Mouse (Mus musculus) neural tube, embryonic 14.5 days (tissue): Measurements from ENCODE around the gene Tmem230. TPM values are rescaled to one million over a fixed set of nuclear protein-coding genes. Genes with fewer than 3 reads are reported as not detected.
"Not testable (repeated sequence)": the region's sequence is repeated elsewhere in the genome, so short reads cannot be mapped to it uniquely, and the experiment has no call there.

Source experiments
- ATAC-seq: fragments of 200-750 bp; cut with Nextera tagmentation; 2 replicates; pipeline ENCODE4 v1.8.0; 2017; ENCODE audit warnings: low read depth, mild to moderate bottlenecking, moderate TSS enrichment, moderate library complexity
- H3K27ac ChIP-seq: fragments of 300-500 bp; sonication (generic); 2 replicates; pipeline ENCODE4 v1.5.1; 2014; ENCODE audit warnings: low read depth, mild to moderate bottlenecking, control low read depth, low read length, moderate library complexity, mixed read lengths
- H3K27me3 ChIP-seq: fragments of 300-500 bp; sonication (generic); 2 replicates; pipeline ENCODE4 v1.6.1; 2014; ENCODE audit warnings: low read length; ENCODE audit not compliant: control insufficient read depth, insufficient read depth
- H3K36me3 ChIP-seq: fragments of 300-500 bp; sonication (generic); 2 replicates; pipeline ENCODE4 v1.6.1; 2014; ENCODE audit warnings: low read length, mixed read lengths; ENCODE audit not compliant: control insufficient read depth, insufficient read depth
- H3K4me1 ChIP-seq: fragments of 300-500 bp; sonication (generic); 2 replicates; pipeline ENCODE4 v1.6.1; 2014; ENCODE audit warnings: low read length; ENCODE audit not compliant: control insufficient read depth, insufficient read depth
- H3K4me2 ChIP-seq: fragments of 300-500 bp; sonication (generic); 2 replicates; pipeline ENCODE4 v1.6.1; 2014; ENCODE audit warnings: mild to moderate bottlenecking, low read depth, low read length, control low read depth
- H3K4me3 ChIP-seq: fragments of 300-500 bp; sonication (generic); 2 replicates; pipeline ENCODE4 v1.5.1; 2014; ENCODE audit warnings: low read depth, low read length, control low read depth, mixed read lengths
- H3K9ac ChIP-seq: fragments of 300-500 bp; sonication (generic); replicated peaks from 2 replicates; pipeline ENCODE4 v1.6.1; 2014; ENCODE audit warnings: low read depth, mild to moderate bottlenecking, control low read depth, low read length, mixed read lengths
- H3K9me3 ChIP-seq: fragments of 300-500 bp; sonication (generic); 2 replicates; pipeline ENCODE4 v1.6.1; 2016; ENCODE audit warnings: low read length; ENCODE audit not compliant: control insufficient read depth
- WGBS: fragments of 180-500 bp; shearing (Covaris S2); extraction: QIAGEN DNeasy Blood & Tissue Kit; methylation state at CpG from one replicate; pipeline ENCODE4 v1.1.7; 2014; 5-methylcytosine and 5-hydroxymethylcytosine counted together
- polyA plus RNA-seq: library from polyadenylated mRNA; unstranded; fragments of >200 nt; fragmentation: Nextera tagmentation; extraction: Ambion mirVana; gene quantifications from 2 replicates; pipeline ENCODE4 v1.2.1, GENCODE M21; 2014

Tmem230 gene
- 44.8 and 49.8 TPM in 2 replicates for polyA plus RNA-seq

- ATAC-seq, result peak; percentile 93
- Histone ChIP-seq H3K27ac (peak within 1 kb of the TSS; percentile 83), H3K36me3 (0 out of 2 replicates have a peak, but pooled peaks cover 12% of the 10 kb centered on the region), H3K27me3 (no peaks in the 10 kb centered on the region), H3K9ac (peak within 1 kb of the TSS; percentile 61), H3K4me1 (peaks cover 12% of the 10 kb centered on the region), H3K4me3 (peak within 1 kb of the TSS; percentile 58), H3K9me3 (no peaks in the 10 kb centered on the region), H3K4me2 (peak within 1 kb of the TSS; percentile 92)
- 5% methylated on average over 50 of the region's 50 CpGs for WGBS
These were observed at the start of gene Tmem230 for GRCm38 (mm10) chr2:132247539-132248313. Gene Tmem230 (minus strand): TSS chr2:132247807.

GRCm38 (mm10) chr2:132293694-132294450 lies 46.3 kb upstream of the Tmem230 start:
- Histone ChIP-seq H3K9ac (no peak overlapping the region), H3K27me3 (no peaks in the 10 kb centered on the region), H3K27ac (no peak overlapping the region), H3K4me1 (no peaks in the 10 kb centered on the region), H3K36me3 (peaks cover 20% of the 10 kb centered on the region), H3K4me2 (no peak overlapping the region), H3K4me3 (no peak overlapping the region), H3K9me3 (no peaks in the 10 kb centered on the region)
- no peak for ATAC-seq
- WGBS, result 95% methylated on average over 10 of the region's 10 CpGs

GRCm38 (mm10) chr2:132292083-132292482 lies 44.5 kb upstream of the Tmem230 start:
- Histone ChIP-seq H3K27me3 (no peaks in the 10 kb centered on the region), H3K4me2 (no peak overlapping the region), H3K27ac (no peak overlapping the region), H3K4me1 (no peaks in the 10 kb centered on the region), H3K9me3 (no peaks in the 10 kb centered on the region), H3K36me3 (peaks cover 5% of the 10 kb centered on the region; the same call in 1 of the 2 replicates), H3K9ac (no peak overlapping the region), H3K4me3 (no peak overlapping the region)
- no peak for ATAC-seq
- WGBS, result 34% methylated on average over 4 of the region's 4 CpGs

GRCm38 (mm10) chr2:132291265-132291664 lies 43.7 kb upstream of the Tmem230 start:
- H3K27me3 ChIP-seq, result no peaks in the 10 kb centered on the region
- no peak for ATAC-seq

GRCm38 (mm10) chr2:132290808-132291207 lies 43.2 kb upstream of the Tmem230 start:
- no peak for ATAC-seq
- Histone ChIP-seq H3K4me2 (no peak overlapping the region), H3K27me3 (no peaks in the 10 kb centered on the region), H3K4me1 (no peaks in the 10 kb centered on the region), H3K36me3 (0 out of 2 replicates have a peak, but pooled peaks cover 5% of the 10 kb centered on the region), H3K4me3 (no peak overlapping the region), H3K9me3 (no peaks in the 10 kb centered on the region), H3K27ac (no peak overlapping the region), H3K9ac (no peak overlapping the region)
- WGBS, result 71% methylated on average over 6 of the region's 6 CpGs

More at GRCm38 (mm10) chr2:132291265-132291664, 43.7 kb upstream of the Tmem230 start:
- no peaks in the 10 kb centered on the region for H3K9me3 ChIP-seq
- no peak overlapping the region for H3K4me3 ChIP-seq
- no peak overlapping the region for H3K27ac ChIP-seq
- H3K4me1 ChIP-seq, result no peaks in the 10 kb centered on the region
- H3K36me3 ChIP-seq, result 0 out of 2 replicates have a peak, but pooled peaks cover 5% of the 10 kb centered on the region
- WGBS, result 84% methylated on average over 3 of the region's 3 CpGs
- H3K9ac ChIP-seq, result no peak overlapping the region
- no peak overlapping the region for H3K4me2 ChIP-seq

- not testable (repeated sequence) for H3K27ac ChIP-seq, H3K4me2 ChIP-seq, H3K9ac ChIP-seq, ATAC-seq, H3K4me1 ChIP-seq, H3K4me3 ChIP-seq, H3K27me3 ChIP-seq, H3K9me3 ChIP-seq, H3K36me3 ChIP-seq
- 89% methylated on average over 5 of the region's 7 CpGs for WGBS
These were observed 41.6 kb upstream of the Tmem230 start for GRCm38 (mm10) chr2:132289213-132289612.

GRCm38 (mm10) chr2:132286376-132287076 lies 38.9 kb upstream of the Tmem230 start:
- 88% methylated on average over 9 of the region's 9 CpGs for WGBS
- no peaks in the 10 kb centered on the region for H3K27me3 ChIP-seq
- H3K4me2 ChIP-seq, result no peak overlapping the region
- H3K9me3 ChIP-seq, result no peaks in the 10 kb centered on the region
- peaks cover 9% of the 10 kb centered on the region; the same call in 1 of the 2 replicates for H3K4me1 ChIP-seq
- H3K9ac ChIP-seq, result no peak overlapping the region
- H3K27ac ChIP-seq, result no peak overlapping the region
- ATAC-seq, result no peak
- H3K4me3 ChIP-seq, result no peak overlapping the region
- H3K36me3 ChIP-seq, result no peaks in the 10 kb centered on the region

- not testable (repeated sequence) for H3K9me3 ChIP-seq, H3K27ac ChIP-seq, ATAC-seq, H3K4me3 ChIP-seq, H3K4me1 ChIP-seq, H3K36me3 ChIP-seq, H3K27me3 ChIP-seq, H3K4me2 ChIP-seq, H3K9ac ChIP-seq
- WGBS, result 93% methylated on average over 5 of the region's 5 CpGs
These were observed 38.1 kb upstream of the Tmem230 start for GRCm38 (mm10) chr2:132285722-132286121.
